ENCODE assay signal across 8 mouse cellular contexts in the genomic region with DNA sequence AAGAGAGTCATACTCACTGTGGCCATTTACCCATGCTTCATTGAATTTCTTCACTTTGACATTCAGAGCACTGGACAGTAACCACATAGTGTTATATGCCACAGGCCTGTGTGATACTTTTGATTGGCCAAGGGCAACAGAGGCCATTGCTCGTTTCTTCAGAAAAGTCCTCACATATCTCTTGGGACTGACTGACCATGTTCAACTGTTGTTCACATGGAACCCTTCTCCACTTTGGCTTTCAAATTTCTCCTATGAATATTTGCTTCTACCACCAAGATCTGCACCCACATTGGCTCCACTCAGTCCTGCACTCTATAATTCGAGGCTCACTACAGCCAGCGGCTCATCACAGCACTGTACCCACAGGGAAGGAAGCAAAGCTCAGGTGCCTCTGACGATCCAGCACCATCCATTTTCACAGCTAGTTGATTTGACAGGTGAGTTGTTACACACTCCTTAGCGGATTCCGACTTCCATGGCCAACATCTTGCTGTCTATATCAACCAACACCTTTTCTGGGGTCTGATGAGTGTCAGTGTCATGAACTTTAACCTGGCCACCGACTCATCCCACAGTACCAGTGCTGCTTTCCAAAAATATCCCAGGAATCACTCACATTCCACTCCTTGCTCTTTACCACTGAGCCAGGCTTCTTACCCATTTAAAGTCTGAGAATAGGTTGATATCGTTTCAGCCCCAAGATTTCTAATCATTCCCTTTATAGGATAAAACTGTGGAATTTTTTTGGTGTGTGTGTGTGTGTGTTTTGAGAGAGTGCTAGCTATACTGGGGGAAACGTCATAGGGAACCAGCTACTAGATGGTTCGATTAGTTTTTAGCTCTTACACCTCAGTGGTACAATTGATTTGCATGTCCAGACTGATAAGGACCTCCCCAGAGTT.
DNase-seq lines count a peak whose midpoint lies in the region; ATAC-seq lines count a peak whose summit lies in the region.

No protein-coding gene starts in this region.

- DNase-seq in B cell, adult 2 months = peak; percentile 72 to 75
- DNase-seq in Muller cell, postnatal 12 days (ENCODE audit: inconsistent ontology term) = peak; percentile 69
- DNase-seq in embryo, embryonic 10 days (ENCODE audit: low spot score) = peak; percentile 97
- peak; percentile 92 for DNase-seq in liver, embryonic 11.5 days (ENCODE audit: low spot score)
- DNase-seq in natural killer cell, adult 2 months (ENCODE audit: low spot score in 2 of 2) = peak; percentile 22 to 45
- DNase-seq in testis, postnatal 14 days (ENCODE audit: low spot score) = peak; percentile 58

- ATAC-seq in granulocyte monocyte progenitor cell, adult 5-6 weeks (replicated peaks; ENCODE audit: poor library complexity, severe bottlenecking) = peak; percentile 100
- peak; percentile 100 for ATAC-seq in intestine, embryonic 16.5 days
- ATAC-seq in liver, embryonic 11.5 days (replicated peaks; ENCODE audit: low FRiP score) = peak; percentile 100

- H3K27ac ChIP-seq in intestine, embryonic 16.5 days (ENCODE audit: low read length) = no peak overlapping the region
- H3K27ac ChIP-seq in liver, embryonic 11.5 days (ENCODE audit: low read depth, low read length) = no peak overlapping the region

- no peaks in the 10 kb centered on the region for H3K36me3 ChIP-seq in intestine, embryonic 16.5 days (ENCODE audit: control insufficient read depth, insufficient read depth, low read length)
- H3K36me3 ChIP-seq in liver, embryonic 11.5 days (ENCODE audit: control insufficient read depth, insufficient read depth, low read length) = no peaks in the 10 kb centered on the region

- no peaks in the 10 kb centered on the region for H3K9me3 ChIP-seq in intestine, embryonic 16.5 days (ENCODE audit: control insufficient read depth, low read length)
- peaks cover 3% of the 10 kb centered on the region; the same call in 1 of the 2 replicates for H3K9me3 ChIP-seq in liver, embryonic 11.5 days (ENCODE audit: control insufficient read depth, low read length)

- H3K9ac ChIP-seq in intestine, embryonic 16.5 days (ENCODE audit: low read depth, low read length) = no peak overlapping the region
- no peak overlapping the region for H3K9ac ChIP-seq in liver, embryonic 11.5 days (ENCODE audit: low read depth, low read length)

- 67% methylated on average over 10 of the region's 10 CpGs for WGBS in intestine, embryonic 16.5 days
- 61% methylated on average over 10 of the region's 10 CpGs for WGBS in liver, embryonic 11.5 days

- no peak overlapping the region for H3K4me2 ChIP-seq in intestine, embryonic 16.5 days (ENCODE audit: low read depth, low read length)
- no peak overlapping the region for H3K4me2 ChIP-seq in liver, embryonic 11.5 days

- no peak overlapping the region for H3K4me3 ChIP-seq in intestine, embryonic 16.5 days (ENCODE audit: low read length)
- no peak overlapping the region for H3K4me3 ChIP-seq in liver, embryonic 11.5 days (ENCODE audit: low read depth, low read length)

- H3K4me1 ChIP-seq in intestine, embryonic 16.5 days (ENCODE audit: control insufficient read depth, insufficient read depth, low read length) = no peaks in the 10 kb centered on the region
- no peaks in the 10 kb centered on the region for H3K4me1 ChIP-seq in liver, embryonic 11.5 days (replicated peaks; ENCODE audit: control insufficient read depth, insufficient read depth, low read length)

- H3K27me3 ChIP-seq in intestine, embryonic 16.5 days (replicated peaks; ENCODE audit: control insufficient read depth, insufficient read depth, low read length) = no peaks in the 10 kb centered on the region
- H3K27me3 ChIP-seq in liver, embryonic 11.5 days (replicated peaks; ENCODE audit: control insufficient read depth, insufficient read depth, low read length) = no peaks in the 10 kb centered on the region

Comparison
In these comparisons a context has a peak if more than half of its experiments do, and no peak if none do; other contexts are left out.
1. DNase-seq: peak in every context shown above with its lines; median percentile 97 in embryo, embryonic 10 days; 92 in liver, embryonic 11.5 days; 74 in B cell, adult 2 months; 69 in Muller cell, postnatal 12 days; 58 in testis, postnatal 14 days; 34 in natural killer cell, adult 2 months.